Mouse (Mus musculus): ENCODE measurements around the gene Cadm4.
"Not testable (repeated sequence)": the region's sequence is repeated elsewhere in the genome, so short reads cannot be mapped to it uniquely, and the experiment has no call there.

Gene Cadm4

DNA sequence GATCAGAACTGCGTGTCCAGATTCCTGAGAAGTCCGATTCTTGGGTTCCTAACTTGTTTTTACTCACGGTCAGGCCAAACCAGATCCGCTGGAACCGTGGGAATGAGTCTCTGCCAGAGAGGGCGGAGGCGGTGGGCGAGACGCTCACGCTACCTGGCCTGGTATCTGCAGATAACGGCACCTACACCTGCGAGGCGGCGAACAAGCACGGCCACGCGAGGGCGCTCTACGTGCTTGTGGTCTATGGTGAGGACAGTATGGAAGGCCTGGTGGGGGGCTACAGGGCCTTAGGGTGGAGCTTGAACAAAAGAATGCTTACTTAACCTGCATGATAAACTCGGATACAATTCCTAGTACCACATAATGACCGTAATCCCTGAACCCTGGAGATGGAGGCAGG lies 19.7 kb downstream of the Cadm4 start:
- DNase-seq (ENCODE audit: low spot score in 2 of 2) = peak; percentile 32 to 67

DNA sequence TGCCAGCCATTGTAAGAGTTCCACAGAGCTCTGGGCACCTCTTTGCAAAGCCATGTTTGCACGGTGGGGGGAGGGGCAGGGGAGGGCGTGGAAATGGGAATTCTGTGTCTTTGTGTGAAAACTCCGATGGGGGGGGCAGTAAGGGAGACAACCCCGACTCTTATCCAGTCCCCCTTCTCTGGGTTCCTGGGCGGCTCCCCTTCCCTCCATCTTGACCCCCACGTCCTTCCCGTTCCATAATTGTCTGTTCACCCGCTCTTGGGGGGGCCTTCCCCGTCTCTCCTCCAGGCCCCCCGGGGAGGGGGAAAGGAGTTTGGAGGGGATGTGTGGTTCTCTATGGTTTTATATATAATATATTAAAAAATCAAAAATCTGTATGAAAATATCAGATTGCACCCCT lies 22.2 kb downstream of the Cadm4 start:
- DNase-seq (ENCODE audit: low spot score in 2 of 2) = no peak

DNA sequence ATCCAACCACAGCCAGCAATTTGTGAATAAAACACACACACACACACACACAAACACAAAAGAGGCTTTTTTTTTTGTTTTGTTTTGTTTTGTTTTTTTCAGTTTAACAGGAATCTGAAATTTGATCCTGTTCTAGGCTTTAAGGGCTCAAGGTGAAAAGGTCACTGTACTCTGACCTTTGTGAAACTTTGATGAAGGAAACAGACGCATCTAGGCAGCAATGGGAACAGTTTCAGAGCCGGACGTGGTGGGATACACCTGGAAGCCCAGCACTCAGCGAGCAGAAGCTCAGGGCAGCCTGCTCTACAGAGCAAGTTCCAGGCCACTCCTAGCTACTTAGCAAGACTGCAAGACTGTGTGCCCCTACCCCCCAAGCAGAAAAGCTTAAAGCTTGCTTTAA lies 23.0 kb downstream of the Cadm4 start:
- DNase-seq (ENCODE audit: low spot score in 2 of 2) = no peak

DNA sequence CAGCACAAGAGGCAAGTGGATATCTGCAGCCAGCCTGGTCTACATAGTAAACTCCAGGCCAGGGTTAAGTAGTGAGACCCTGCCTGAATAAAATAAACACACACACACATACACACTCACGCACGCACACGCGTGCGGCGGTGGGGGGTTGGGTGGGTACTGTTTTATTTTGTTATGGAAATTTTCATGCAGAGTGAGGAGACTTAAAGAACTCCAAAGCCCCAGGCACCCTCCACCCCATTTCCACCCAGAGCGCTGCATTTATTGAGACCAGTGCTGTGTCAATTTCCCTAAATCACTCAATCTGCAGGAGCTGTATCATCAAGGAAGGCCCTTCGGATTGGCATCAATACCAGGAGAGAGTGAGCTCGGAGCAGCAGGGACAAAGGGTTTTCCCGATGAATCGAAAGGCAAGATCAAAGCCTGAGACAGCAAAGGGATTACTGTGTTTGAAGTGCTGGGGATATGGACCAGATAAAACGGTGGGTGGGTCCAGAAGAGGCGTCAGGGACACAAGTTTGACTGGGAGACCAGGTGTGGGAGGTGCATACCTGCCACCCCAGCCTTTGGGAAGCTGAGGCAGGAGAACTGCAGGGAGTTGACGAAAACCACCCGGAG lies 23.7 kb downstream of the Cadm4 start:
- no peak for DNase-seq (ENCODE audit: low spot score in 2 of 2)

DNA sequence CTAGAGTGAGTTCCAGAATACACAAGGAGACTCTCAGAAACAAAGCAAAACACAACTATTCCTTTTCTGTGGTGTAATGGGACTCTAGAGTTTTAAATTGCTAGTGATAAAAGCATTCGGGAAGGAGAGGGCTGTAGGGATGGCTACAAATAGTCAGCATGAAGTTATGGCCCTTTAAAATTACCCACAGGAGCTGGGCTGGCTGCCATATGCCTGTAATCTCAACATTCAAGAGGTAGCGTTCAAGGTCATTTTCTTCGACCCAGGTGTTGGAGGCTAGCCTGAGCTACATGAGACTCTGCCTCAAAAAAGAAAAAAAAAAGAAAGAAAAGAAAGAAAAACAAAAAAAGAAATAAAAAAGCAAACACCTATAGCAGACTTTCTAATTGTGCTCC lies 24.2 kb downstream of the Cadm4 start:
- DNase-seq (ENCODE audit: low spot score in 2 of 2) = no peak

DNA sequence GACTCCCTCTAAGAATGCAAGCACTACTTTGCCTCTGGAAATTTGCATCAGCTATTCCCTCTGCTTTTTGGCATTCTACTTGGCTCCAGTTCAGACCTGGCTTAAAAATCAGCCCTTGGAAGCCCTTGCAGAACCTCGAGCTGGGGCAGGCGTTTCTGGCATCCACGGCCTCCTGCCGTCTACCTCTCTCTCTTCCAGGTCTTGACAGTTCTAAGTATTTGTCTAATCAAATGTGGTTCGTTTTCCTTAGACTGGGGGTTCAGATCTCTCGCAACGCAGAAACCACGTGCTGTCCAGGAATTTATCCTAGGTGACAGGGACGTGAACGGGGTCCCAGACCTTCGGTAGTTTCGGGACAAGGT lies 24.6 kb downstream of the Cadm4 start:
- no peak for DNase-seq (ENCODE audit: low spot score in 2 of 2)

DNA sequence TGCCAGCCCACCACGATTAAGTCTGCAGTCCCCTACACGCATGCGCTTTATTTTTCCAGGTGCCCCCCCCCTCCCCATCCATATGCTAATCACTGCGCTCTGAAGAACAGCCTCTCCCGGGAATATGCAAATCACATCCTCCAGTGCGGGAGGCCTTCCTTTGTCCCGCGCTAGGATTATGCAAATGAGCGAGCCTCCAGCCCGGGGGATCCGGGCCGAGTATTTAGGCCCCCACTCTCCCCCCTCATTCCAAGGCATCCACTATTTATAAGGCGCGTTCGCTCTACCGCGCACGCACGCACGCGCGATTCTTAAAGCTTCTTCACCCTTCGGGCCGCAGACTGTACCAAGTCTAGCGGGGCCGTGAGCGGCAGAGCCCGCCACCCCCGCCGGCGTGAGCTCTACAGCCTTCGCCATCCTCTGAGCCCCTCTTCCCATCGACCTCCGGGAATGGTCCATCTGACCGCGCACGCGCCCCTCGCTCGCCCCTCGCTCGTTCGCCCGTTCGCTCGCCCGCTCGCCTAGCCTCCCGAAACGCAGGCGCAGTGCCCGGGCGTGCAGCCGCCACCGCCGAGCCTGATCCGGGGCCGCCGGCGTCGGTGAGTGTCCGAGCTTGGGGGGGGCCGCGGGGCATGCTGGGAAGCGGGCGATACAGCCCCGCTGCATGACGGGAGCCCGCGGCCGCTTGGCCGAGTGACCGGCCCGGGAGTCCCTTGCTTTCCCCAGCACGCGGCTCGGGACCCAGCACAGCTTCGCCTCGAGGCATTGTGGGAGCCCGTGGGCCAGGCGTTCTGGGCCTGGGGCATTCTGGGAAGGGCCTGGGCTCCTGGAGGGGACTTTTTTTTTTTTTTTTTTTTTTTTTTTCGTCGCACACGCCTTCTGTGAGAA lies 25.3 kb downstream of the Cadm4 start, which contains the start of gene Zfp428:
Gene Zfp428 (plus strand): TSS at position 169 of the 888 bp plus-strand sequence.
- DNase-seq (ENCODE audit: low spot score in 2 of 2) = peak; percentile 75 to 85

DNA sequence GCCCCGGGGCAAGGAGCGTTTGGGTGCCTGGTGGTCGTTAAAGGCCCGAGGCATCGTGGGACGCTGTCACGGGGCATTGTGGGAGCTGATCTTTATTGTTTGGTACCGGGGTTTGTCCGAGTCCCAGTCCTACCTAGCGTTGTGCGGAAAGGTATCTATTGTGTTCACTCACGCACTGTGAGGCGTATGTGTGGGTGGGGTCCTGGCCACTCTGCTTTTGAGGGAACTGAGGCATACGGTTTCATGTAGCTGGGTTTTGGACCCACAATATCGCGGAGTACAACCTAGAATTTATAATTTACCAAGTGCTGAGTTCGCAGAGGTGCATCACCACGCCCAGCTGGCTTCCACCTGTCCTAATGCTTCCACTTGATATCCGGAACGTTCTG lies 25.9 kb downstream of the Cadm4 start:
- DNase-seq (ENCODE audit: low spot score in 2 of 2) = no peak

DNA sequence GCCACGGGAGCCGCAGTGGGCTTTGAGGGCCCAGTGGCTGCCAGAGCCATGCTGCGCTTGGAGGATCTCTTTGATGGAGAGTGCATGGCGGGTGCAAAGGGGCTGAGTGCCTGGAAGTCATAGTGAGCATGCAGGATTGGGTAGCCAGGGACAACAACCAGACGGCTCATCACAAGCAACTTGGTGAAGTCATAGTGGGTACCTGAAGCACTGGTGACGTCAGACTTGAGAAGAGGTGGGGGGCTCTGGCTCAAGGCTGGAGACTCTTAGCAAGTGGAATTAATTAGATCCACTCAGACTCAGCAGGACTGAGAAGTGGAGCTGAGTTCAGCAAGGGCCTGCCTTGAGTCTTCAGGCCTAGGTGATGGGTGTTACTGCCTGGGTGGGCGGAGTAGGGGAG lies 30.5 kb downstream of the Cadm4 start, which contains the start of gene AC161166.1:
Gene AC161166.1 (minus strand): TSS at position 101 of the 400 bp plus-strand sequence.
- no peak for DNase-seq (ENCODE audit: low spot score in 2 of 2)

DNA sequence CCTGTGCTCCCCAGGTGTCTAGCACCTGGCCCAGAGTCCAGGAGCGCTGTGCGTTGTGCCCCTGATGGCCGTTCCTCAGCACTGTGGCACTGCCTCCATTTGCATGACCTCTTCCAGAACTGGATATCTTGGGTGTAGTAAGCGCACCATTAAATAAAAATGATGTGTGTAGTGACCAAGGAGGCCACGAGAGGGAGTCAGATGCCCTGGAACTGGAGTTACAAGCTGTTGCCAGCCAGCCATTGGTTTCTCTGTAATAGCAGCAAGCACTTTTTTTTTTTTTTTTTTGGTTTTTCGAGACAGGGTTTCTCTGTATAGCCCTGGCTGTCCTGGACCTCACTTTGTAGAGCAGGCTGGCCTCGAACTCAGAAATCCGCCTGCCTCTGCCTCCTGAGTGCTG lies 34.5 kb downstream of the Cadm4 start:
- peak in 1 of 2 experiments; percentile 58 for DNase-seq (ENCODE audit: low spot score in 2 of 2)

DNA sequence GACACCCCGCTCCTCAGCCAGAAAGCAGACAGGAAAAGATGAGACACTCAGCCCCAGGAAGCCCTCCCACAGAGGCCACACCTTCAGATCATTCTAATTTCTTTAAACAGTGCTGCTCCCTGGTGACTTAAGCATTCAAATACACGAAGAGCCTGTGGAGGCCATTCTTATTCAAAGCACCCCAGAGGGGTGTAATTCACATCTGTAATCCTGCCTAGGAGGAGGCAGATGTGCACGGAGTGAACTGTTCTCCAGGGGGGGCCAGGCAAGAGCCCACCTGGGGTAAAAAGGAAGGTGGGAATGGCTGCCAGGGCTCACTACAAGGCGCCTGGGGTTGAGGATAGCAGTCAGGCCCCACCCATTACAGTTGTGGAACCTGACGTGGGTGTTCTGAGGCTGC lies 35.3 kb downstream of the Cadm4 start:
- DNase-seq (ENCODE audit: low spot score in 2 of 2) = no peak

DNA sequence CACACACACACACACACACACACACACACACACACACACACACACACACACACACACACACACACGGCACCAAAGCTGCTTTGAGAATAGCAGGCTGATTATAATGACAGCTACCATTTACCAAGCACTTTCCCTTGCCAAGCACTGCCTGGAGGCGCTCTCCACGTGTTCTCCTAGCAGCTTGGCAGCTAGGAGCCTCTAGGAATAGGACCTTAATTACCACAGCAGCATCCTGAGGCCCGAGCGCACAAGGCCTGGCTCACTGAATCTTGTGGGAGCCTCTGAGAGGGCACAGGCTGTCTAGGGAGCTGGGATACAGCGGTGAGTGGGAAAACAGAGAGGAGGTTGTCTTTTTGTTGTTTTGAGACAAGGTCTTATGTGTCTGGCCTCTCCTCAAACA lies 35.8 kb downstream of the Cadm4 start:
- no peak for DNase-seq (ENCODE audit: low spot score in 2 of 2)

DNA sequence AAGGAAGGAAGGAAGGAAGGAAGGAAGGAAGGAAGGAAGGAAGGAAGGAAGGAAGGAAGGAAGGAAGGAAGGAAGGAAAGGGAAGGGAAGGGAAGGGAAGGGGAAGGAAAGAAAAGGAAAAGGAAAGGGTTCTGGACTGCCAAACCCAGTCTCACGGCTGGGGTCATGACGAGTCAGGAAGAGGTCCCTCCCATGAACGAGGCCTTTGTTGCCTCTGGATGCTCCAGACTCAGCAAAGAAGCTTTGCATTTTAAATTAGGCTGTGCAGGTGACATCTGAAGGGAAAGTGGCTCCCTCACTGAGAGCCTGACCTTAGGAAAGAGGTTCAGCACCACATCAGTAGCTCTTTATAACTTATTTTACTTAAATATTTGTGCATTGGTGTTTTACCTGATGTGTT lies 37.3 kb downstream of the Cadm4 start:
- DNase-seq (ENCODE audit: low spot score in 2 of 2) = no peak

DNA sequence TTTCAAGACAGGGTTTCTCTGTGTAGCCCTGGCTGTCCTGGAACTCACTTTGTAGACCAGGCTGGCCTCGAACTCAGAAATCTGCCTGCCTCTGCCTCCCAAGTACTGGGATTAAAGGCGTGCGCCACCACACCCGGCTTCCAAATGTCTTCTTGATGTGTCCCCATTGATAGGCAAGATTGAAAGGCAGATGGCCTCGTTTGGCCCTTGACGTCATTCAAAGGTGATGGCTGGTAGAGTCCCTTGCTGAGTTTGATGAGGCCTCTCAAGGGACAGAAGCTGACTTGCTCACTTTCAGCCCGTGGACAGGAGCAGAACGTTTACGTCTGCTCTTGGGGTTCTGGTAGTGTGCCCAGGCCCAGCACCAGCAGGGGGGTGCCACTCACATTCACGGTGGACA lies 38.2 kb downstream of the Cadm4 start:
- DNase-seq (ENCODE audit: low spot score in 2 of 2) = not testable (repeated sequence)

DNA sequence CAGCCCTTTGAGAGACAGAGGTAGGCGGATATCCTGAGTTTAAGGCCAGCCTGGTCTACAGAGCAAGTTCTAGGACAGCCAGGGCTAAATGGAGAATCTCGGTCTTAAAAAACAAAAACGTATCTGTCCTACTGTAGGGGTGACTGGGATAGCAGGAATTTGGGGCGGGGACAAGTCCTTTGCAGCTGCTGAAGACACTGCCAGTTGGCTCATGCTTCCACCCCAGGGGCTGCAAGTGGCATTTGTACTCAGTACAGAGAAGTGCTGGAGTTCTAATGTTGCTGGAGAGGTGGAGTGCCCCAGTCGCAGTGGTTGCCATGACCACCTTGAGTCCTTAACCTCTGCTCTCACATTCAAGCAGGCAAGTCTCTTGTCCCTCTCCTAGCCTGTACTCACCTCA lies 41.0 kb downstream of the Cadm4 start:
- DNase-seq (ENCODE audit: low spot score in 2 of 2) = no peak

DNA sequence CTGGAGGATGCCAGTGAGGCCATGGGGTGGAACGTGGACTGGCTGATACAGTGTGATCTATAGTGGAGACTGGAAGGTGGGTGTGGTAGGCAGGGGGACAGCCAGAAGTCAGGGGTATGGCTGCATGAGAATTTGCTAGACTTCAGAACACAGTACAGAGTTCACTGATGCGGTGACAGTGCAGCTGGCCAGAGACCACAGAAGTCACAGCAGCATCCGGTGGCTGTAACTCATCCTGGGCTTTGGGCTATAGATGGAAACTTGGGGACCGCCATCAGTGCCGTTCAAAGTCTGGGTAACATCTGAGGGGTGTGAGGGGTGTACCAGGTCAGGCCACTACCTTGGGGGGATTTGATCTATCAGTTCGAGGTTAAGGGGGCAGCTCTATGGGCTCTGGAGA lies 41.9 kb downstream of the Cadm4 start:
- DNase-seq (ENCODE audit: low spot score in 2 of 2) = no peak

DNA sequence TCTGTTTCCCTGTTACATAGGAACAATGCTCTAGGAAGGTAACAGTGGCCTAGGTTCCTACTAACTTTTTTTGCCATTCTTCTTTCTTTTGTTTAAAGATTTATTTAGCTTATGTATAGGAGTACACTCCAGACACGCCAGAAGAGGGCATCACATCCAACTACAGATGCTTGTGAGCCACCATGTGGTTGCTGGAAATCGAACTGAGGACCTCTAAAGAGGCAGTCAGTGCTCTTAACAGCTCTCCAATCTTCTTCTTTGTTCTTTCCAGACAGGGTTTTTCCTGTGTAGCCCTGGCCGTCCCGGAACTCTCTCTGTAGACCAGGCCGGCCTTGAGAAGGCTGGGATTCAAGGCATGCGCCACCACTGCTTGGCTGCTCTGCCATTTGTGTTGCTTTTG lies 43.2 kb downstream of the Cadm4 start:
- DNase-seq (ENCODE audit: low spot score in 2 of 2) = no peak

DNA sequence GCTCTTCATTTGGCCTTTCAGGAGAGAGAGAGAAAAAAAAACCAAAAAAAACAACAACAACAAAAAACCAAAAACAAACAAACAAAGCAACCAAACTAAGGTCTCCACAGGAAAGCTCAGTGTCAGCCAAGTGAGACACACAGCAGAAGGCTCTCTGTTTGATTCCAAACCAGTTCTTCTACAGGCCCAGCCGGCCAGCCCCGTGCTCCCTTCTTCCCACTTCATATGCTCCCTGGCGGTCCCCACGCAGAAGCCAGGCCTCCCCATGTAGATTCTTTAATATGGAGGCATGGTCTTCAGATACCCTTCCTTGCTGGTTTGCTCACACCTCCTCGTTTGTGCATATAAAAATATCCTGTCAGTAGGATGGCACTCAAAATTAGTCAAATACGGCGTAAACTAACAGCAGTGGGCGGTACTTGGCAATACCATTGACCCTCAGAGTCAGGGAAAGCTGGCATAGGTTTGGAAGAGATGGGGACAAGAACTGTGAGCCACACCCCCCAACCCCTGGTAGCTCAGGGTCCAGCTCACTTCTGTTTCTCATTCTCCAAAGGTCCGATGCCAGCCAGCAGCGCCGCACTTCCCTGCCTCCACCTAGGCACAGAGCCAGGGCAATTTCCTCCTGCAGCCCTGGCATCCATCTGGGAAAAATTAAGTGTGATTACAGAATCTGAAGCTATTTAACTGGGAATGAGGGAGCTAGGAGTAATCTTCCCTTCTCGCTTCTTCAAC lies 44.0 kb downstream of the Cadm4 start:
- no peak for DNase-seq (ENCODE audit: low spot score in 2 of 2)

DNA sequence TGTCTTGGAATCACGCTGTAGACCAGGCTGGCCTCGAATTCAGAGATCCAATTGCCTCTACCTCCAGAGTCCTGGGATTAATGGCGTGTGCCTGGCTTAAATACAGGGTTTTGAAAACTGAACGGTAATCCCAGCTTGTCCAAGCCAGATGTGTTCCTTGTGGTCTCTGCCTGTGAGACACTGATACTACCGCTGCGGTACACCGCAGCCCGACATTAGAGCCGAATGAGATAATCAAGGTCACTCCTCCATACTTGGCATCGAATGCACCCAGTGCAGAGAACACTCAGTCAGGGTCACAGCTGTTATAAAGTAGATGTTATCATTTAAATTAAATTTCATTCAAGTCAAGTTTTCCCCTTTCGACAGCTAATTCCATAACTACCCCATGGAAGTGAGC lies 47.0 kb downstream of the Cadm4 start:
- DNase-seq (ENCODE audit: low spot score in 2 of 2) = no peak

DNA sequence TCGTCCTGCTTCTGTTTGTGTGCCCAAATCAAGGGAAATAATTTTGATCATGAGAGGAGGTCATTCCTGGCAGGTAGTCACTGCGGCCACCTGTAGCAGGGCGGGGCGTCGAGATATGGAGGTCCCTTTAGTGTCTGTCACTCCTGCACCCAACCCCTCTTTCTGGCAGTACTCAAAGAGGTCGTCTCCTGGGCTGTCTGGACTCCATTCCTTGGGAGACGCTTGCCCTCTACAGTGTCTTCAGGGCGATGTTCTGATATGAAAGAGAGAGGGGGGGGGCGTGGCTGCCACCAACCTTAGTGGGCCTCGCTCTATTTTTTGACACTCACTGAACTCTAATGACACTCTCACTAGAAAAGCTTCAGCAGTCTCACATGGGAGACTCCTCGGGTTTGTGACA lies 47.8 kb downstream of the Cadm4 start:
- no peak for DNase-seq (ENCODE audit: low spot score in 2 of 2)

DNA sequence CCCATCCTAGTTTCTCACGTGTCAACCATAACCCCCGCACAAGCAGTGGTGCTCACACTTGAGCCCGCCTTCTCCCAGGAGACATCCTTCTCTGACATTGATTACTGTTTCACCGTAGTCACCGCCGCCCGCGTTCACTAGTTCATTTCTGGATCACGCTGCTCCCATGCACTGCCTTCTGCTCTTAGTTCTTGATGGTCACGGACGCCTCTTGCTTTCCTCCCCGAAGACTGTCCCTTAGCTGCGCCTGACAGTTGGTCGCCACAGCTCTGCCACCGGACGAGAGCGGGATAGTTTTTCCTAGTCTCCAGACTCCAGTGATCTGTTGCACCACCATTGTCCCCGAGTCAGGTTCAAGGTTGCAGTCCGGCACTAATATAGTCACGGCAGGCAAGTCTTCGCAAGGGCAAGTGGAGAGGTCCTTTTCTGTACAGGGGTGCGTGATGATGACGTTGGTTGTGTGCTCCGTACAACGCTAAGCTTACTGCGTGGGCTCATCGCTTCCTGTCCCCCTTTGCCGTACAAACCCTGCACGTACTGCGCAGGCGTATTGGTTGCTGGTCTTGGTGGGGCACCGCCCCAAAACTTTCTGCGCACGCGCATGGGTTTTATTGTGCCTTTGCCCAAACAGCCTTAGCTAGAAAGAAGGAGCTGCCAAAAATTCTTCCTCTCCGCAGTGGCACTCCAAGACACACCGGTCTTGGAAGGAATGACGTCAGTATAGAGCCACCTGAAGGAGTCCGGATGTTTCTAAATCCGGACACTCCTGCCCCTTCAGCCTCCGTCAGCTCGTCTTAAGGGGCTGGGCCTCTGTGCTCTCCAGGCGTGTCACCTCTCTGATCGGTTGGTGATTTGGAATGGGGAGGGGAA lies 48.5 kb downstream of the Cadm4 start, which contains the start of gene Irgq:
Gene Irgq (plus strand): TSS at position 628 of the 870 bp plus-strand sequence.
- DNase-seq (ENCODE audit: low spot score in 2 of 2) = peak; percentile 90 to 97

Measured in spleen, postnatal 10 days (tissue).